ENCODE assay signal across 12 mouse cellular contexts in genomic region chr8:13203472-13203871, GRCm38 (mm10). TPM values are rescaled to one million over a fixed set of nuclear protein-coding genes. Genes with fewer than 3 reads are reported as not detected.
DNase-seq lines count a peak whose midpoint lies in the region; ATAC-seq and TF ChIP-seq lines count a peak whose summit lies in the region.
"Had no signal": no experiment of that assay in that cellular context is flagged by ENCODE, and none has a peak within 500 bp of the region (broad histone marks: within the 10 kb centered on the region; RNA-seq: fewer than 3 reads in every experiment).

No protein-coding gene starts in this region.

- H3K27me3 ChIP-seq in forebrain, postnatal 0 days (ENCODE audit: insufficient read depth, low read length), result peaks cover 14% of the 10 kb centered on the region; the same call in 1 of the 2 replicates
- H3K27me3 ChIP-seq in forebrain, embryonic 15.5 days, result peaks cover 21% of the 10 kb centered on the region
- H3K27me3 ChIP-seq in lung, postnatal 0 days (replicated peaks; ENCODE audit: insufficient read depth, low read length), result peaks cover 16% of the 10 kb centered on the region
- peaks cover 10% of the 10 kb centered on the region; the same call in 1 of the 2 replicates for H3K27me3 ChIP-seq in liver, embryonic 12.5 days (replicated peaks)

- H3K9ac ChIP-seq in forebrain, postnatal 0 days, result no peak overlapping the region
- H3K9ac ChIP-seq in forebrain, embryonic 15.5 days (replicated peaks), result no peak overlapping the region
- H3K9ac ChIP-seq in lung, postnatal 0 days (replicated peaks; ENCODE audit: low read depth), result no peak overlapping the region
- peak overlapping the region; percentile 90 for H3K9ac ChIP-seq in liver, embryonic 12.5 days
- H3K9ac ChIP-seq: stomach, embryonic 15.5 days had no signal

- H3K9me3 ChIP-seq in forebrain, postnatal 0 days (ENCODE audit: low read length), result no peaks in the 10 kb centered on the region
- H3K9me3 ChIP-seq in forebrain, embryonic 15.5 days, result no peaks in the 10 kb centered on the region
- no peaks in the 10 kb centered on the region for H3K9me3 ChIP-seq in lung, postnatal 0 days (ENCODE audit: low read length)
- H3K9me3 ChIP-seq in liver, embryonic 12.5 days (replicated peaks), result no peaks in the 10 kb centered on the region
- H3K9me3 ChIP-seq: stomach, embryonic 15.5 days had no signal

- peak; percentile 39; the same call in 1 of the 2 replicates for TF ChIP-seq CTCF in forebrain, postnatal 0 days (IDR thresholded peaks at IDR 0.05; ENCODE audit: low read depth)
- TF ChIP-seq CTCF in lung, postnatal 0 days (IDR thresholded peaks at IDR 0.05), result peak; percentile 51

- ATAC-seq in forebrain, postnatal 0 days, result no peak
- ATAC-seq in forebrain, embryonic 15.5 days (replicated peaks), result no peak
- ATAC-seq in lung, postnatal 0 days, result no peak
- no peak for ATAC-seq in liver, embryonic 12.5 days
- no peak for ATAC-seq in monocyte, adult 5-6 weeks (replicated peaks; ENCODE audit: insufficient number of reproducible peaks, low FRiP score, low TSS enrichment, poor library complexity, severe bottlenecking)

- no peak for DNase-seq in forebrain, postnatal 0 days
- no peak for DNase-seq in lung, postnatal 0 days (ENCODE audit: low spot score)
- DNase-seq in lung, postnatal 25 days (ENCODE audit: low spot score), result no peak
- peak; percentile 28 for DNase-seq in thymus, postnatal 0 days (ENCODE audit: low spot score)
- DNase-seq in adrenal gland, adult 2 months, result no peak
- DNase-seq: cerebellum, adult 11-12 months; kidney, adult 11 months had no signal

- no peak for TF ChIP-seq EP300 in lung, postnatal 0 days (IDR thresholded peaks at IDR 0.05)

- H3K4me1 ChIP-seq in forebrain, postnatal 0 days (ENCODE audit: insufficient read depth), result no peaks in the 10 kb centered on the region
- peaks cover 12% of the 10 kb centered on the region for H3K4me1 ChIP-seq in forebrain, embryonic 15.5 days
- H3K4me1 ChIP-seq in lung, postnatal 0 days (ENCODE audit: insufficient read depth, low read depth, low read length), result peaks cover 12% of the 10 kb centered on the region; the same call in 1 of the 2 replicates
- H3K4me1 ChIP-seq in liver, embryonic 12.5 days, result peaks cover 89% of the 10 kb centered on the region

- H3K27ac ChIP-seq in forebrain, postnatal 0 days (ENCODE audit: low read depth, low read length), result no peak overlapping the region
- no peak overlapping the region for H3K27ac ChIP-seq in forebrain, embryonic 15.5 days (replicated peaks)
- H3K27ac ChIP-seq in lung, postnatal 0 days (ENCODE audit: low read length), result no peak overlapping the region
- peak overlapping the region; percentile 98 for H3K27ac ChIP-seq in liver, embryonic 12.5 days
- H3K27ac ChIP-seq: stomach, embryonic 15.5 days had no signal

- 65% methylated on average over 1 of the region's 1 CpGs for WGBS in forebrain, postnatal 0 days
- WGBS in forebrain, embryonic 15.5 days, result 73% methylated on average over 1 of the region's 1 CpGs
- 62% methylated on average over 1 of the region's 1 CpGs for WGBS in lung, postnatal 0 days
- WGBS in liver, embryonic 12.5 days (ENCODE audit: insufficient replicate concordance), result 64% methylated on average over 1 of the region's 1 CpGs

- no peak overlapping the region for H3K4me2 ChIP-seq in forebrain, postnatal 0 days (ENCODE audit: low read depth)
- H3K4me2 ChIP-seq in forebrain, embryonic 15.5 days (replicated peaks), result no peak overlapping the region
- H3K4me2 ChIP-seq in lung, postnatal 0 days (replicated peaks; ENCODE audit: low read depth, low read length), result no peak overlapping the region
- H3K4me2 ChIP-seq in liver, embryonic 12.5 days, result peak overlapping the region; percentile 98
- H3K4me2 ChIP-seq: midbrain, embryonic 11.5 days; stomach, embryonic 15.5 days had no signal

- H3K4me3 ChIP-seq in forebrain, postnatal 0 days (ENCODE audit: low read depth, low read length), result no peak overlapping the region
- no peak overlapping the region for H3K4me3 ChIP-seq in forebrain, embryonic 15.5 days
- H3K4me3 ChIP-seq in lung, postnatal 0 days (ENCODE audit: low read depth, low read length), result no peak overlapping the region
- H3K4me3 ChIP-seq in liver, embryonic 12.5 days, result peak overlapping the region; percentile 93
- H3K4me3 ChIP-seq: stomach, embryonic 15.5 days had no signal

- H3K36me3 ChIP-seq in forebrain, postnatal 0 days (ENCODE audit: insufficient read depth), result no peaks in the 10 kb centered on the region
- no peaks in the 10 kb centered on the region for H3K36me3 ChIP-seq in forebrain, embryonic 15.5 days
- H3K36me3 ChIP-seq in lung, postnatal 0 days (ENCODE audit: insufficient read depth, low read length), result no peaks in the 10 kb centered on the region
- peaks cover 10% of the 10 kb centered on the region for H3K36me3 ChIP-seq in liver, embryonic 12.5 days
- H3K36me3 ChIP-seq: stomach, embryonic 15.5 days had no signal

RNA-seq across cellular contexts. Expression of gene Grtp1, which starts 3.1 kb away (rescaled TPM):
- 10.8 and 13.2 TPM in 2 replicates for total RNA-seq in forebrain, postnatal 0 days (2014; rRNA removed)
- polyA plus RNA-seq in forebrain, postnatal 0 days (2015; fragmentation: Nextera tagmentation; extraction: Ambion mirVana), result 17.2 and 22.7 TPM in 2 replicates
- polyA plus RNA-seq in forebrain, embryonic 15.5 days (2015; fragmentation: Nextera tagmentation; extraction: Ambion mirVana), result 18.7 and 23.4 TPM in 2 replicates
- 2.0 and 2.5 TPM in 2 replicates for polyA plus RNA-seq in lung, postnatal 0 days (2015; fragmentation: Nextera tagmentation; extraction: Ambion mirVana)
- polyA plus RNA-seq in liver, embryonic 12.5 days (2016; fragmentation: Nextera tagmentation; extraction: Ambion mirVana), result 13.8 and 14.0 TPM in 2 replicates
- 1.1 and 1.5 TPM in 2 replicates for polyA plus RNA-seq in thymus, postnatal 0 days (2015; fragmentation: Nextera tagmentation; extraction: Ambion mirVana)
- total RNA-seq in adrenal gland, adult 2 months (2021), result 10 to 100 TPM; 10.8 to 16.4 TPM
- 10.1 and 12.5 TPM in 2 replicates for polyA plus RNA-seq in adrenal gland, adult 2 months (2012; rRNA removed)
- total RNA-seq in monocyte, adult 5-6 weeks (2017), result 0.57 to 0.85 TPM in 2 of 3 replicates, not detected in the other

RNA-seq across cellular contexts. Expression of gene Lamp1, which starts 44.5 kb away (rescaled TPM):
- total RNA-seq in forebrain, postnatal 0 days (2014; rRNA removed), result 270 and 295 TPM in 2 replicates
- 356 and 373 TPM in 2 replicates for polyA plus RNA-seq in forebrain, postnatal 0 days (2015; fragmentation: Nextera tagmentation; extraction: Ambion mirVana)
- 236 and 242 TPM in 2 replicates for polyA plus RNA-seq in forebrain, embryonic 15.5 days (2015; fragmentation: Nextera tagmentation; extraction: Ambion mirVana)
- 508 and 522 TPM in 2 replicates for polyA plus RNA-seq in lung, postnatal 0 days (2015; fragmentation: Nextera tagmentation; extraction: Ambion mirVana)
- 199 and 203 TPM in 2 replicates for polyA plus RNA-seq in liver, embryonic 12.5 days (2016; fragmentation: Nextera tagmentation; extraction: Ambion mirVana)
- polyA plus RNA-seq in thymus, postnatal 0 days (2015; fragmentation: Nextera tagmentation; extraction: Ambion mirVana), result 211 and 215 TPM in 2 replicates
- total RNA-seq in adrenal gland, adult 2 months (2021), result 100 to 1,000 TPM; 476 to 520 TPM
- polyA plus RNA-seq in adrenal gland, adult 2 months (2012; rRNA removed), result 336 and 366 TPM in 2 replicates
- total RNA-seq in monocyte, adult 5-6 weeks (2017), result 344 to 634 TPM (median 510 TPM) in 3 replicates

RNA-seq across cellular contexts. Expression of gene Adprhl1, which starts 50.5 kb away (rescaled TPM):
- total RNA-seq in forebrain, postnatal 0 days (2014; rRNA removed), result 0.67 and 1.2 TPM in 2 replicates
- polyA plus RNA-seq in forebrain, postnatal 0 days (2015; fragmentation: Nextera tagmentation; extraction: Ambion mirVana), result not detected in 2 replicates
- 0.57 TPM in 1 of 2 replicates, not detected in the other for polyA plus RNA-seq in forebrain, embryonic 15.5 days (2015; fragmentation: Nextera tagmentation; extraction: Ambion mirVana)
- polyA plus RNA-seq in lung, postnatal 0 days (2015; fragmentation: Nextera tagmentation; extraction: Ambion mirVana), result 0.93 and 1.0 TPM in 2 replicates
- polyA plus RNA-seq in liver, embryonic 12.5 days (2016; fragmentation: Nextera tagmentation; extraction: Ambion mirVana), result not detected in 2 replicates
- polyA plus RNA-seq in thymus, postnatal 0 days (2015; fragmentation: Nextera tagmentation; extraction: Ambion mirVana), result 0.31 TPM in 1 of 2 replicates, not detected in the other
- 1 to 10 TPM in 1 of 2 experiments, under 1 TPM in 1; 0.93 to 5.4 TPM for total RNA-seq in adrenal gland, adult 2 months (2021)
- 0.38 and 2.0 TPM in 2 replicates for polyA plus RNA-seq in adrenal gland, adult 2 months (2012; rRNA removed)
- total RNA-seq in monocyte, adult 5-6 weeks (2017), result not detected in 3 replicates
- polyA plus RNA-seq: midbrain, embryonic 11.5 days had no signal
